Mouse (Mus musculus) T-cell, adult 2 months (primary cell): ENCODE results near the gene Dcaf17.
A peak's percentile ranks its signal among the peaks of the same experiment; 100 is the strongest.

Experiments used
- DNase-seq: peaks from one replicate; pipeline ENCODE4 v3.0.0; 2022; ENCODE audit warnings: low spot score

Gene Dcaf17

DNA sequence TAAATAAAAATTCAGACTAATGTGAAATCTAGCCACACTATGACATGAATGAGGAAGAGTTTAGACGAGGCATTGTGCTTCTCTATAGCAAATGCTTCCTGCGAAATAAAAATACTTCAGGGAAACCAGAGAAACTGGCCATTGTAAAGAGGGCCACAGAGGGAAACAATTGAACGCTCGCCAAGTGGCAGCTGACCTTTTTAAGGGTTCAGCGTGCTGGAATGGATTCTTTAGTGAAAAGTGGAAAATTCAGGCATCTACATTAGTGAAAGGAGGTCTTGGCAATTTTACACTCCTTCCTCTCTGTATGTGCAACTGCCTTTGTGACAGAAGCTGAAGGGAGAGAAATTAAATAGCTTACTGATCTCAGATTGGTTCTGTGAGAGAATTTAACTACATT is 66.3 kb downstream of the Dcaf17 start:
- no peak for DNase-seq

DNA sequence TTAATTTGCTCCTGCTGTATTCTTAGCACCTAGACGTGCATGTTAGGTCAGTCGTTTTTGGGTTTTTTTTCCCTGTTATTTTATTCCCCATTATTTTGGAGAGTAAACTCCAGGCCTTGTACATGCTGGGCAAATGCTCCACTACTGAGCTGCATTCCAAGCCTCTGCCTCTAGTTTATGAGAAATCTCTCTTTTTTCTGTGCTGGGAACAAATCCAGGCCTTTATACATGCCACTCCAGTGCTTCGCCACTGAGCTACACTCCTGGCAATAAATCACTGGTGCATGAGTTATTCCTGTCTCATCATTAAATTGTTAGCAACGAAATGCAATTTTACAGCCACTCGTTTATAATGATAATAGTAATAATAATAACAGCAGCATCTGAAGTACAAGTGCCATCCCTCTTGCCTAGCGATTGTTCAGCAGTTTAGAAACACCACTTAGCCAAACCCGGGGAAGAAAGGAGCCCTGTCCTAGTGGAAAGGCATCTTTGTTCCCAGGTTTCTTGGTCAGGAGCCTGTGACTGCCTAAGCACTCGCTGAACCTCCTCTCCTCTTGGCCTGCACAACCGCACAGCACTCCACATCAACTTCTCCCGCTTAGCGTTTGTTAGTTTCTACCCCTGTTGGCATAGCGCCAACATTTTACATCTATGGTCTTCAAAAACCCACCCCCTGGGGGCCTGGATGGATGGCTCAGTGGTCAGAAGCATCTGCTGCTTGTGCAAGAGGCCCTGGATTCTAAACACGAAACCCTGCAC is 67.3 kb downstream of the Dcaf17 start:
- no peak for DNase-seq

DNA sequence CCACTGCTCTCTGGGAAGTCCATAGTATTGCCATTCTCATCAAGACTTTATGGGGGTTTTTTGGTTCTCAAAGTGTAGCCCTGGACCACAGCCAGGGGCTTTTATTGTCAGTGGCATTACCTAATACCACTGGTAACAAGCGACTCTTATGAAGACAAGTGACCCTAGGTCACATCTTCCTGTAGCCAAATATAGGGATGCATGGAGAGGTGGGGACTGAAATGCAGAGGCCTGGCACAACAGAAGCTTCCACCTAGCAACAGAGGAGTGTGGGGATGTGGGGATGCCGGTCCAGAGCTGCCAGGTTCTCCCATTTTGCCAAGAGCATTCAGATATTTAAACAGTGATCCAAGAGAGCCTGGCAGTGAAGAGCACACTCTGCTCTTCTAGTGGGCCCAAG is 68.5 kb downstream of the Dcaf17 start:
- DNase-seq, result no peak

DNA sequence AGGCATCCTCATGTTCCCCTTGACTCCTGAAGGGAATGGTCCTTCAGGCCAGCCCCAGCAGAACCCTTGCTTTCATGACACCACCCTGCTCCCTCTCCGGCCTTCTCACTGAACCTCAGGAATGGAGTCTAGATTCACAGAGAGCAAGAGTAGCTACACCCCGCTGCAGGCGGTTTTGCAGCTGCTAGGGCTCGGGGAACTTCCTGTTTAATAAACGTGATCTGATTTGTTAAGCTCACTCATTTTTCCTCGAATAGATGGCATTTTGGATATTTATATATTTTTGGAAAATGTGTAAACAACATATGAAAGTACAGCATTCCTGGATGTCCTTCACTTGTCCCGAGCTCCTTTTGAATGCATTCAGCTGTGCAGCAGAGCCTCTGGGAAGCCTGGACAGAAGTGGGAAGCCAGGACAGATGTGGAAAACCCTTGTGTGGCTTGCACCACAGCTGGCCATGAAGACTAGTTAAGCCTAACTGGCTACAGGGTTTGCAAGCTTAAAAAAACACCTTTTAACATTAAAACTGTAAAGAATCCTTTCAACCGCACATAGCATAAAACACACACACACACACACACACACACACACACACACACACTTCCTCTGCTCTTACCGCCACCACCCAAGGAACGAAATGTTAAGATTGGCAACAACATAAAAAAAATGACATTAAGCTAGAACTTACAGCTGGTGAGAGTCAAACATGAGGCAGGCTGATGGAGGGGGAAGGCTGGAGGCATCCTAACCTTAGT is 72.8 kb downstream of the Dcaf17 start:
- peak; percentile 50 for DNase-seq

DNA sequence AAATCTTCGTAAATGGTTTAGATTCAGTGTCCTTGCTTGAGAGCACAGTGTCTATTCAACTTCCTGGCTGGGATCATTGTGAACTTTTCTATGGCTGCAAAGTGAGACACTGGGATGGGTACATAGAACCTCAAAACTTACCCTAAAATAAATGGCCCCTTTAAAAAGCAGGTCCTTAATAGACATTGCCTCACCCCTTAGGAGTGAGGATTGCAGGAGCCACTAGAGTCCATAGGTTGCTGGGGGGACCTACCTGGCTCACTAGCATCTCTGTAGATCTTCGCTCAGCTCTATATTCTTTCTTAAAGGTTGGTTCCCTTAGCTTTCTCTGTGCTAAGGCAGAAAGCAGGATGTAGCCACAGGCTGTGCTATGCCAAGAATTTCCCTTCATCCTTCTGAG is 75.2 kb downstream of the Dcaf17 start:
- DNase-seq, result no peak

DNA sequence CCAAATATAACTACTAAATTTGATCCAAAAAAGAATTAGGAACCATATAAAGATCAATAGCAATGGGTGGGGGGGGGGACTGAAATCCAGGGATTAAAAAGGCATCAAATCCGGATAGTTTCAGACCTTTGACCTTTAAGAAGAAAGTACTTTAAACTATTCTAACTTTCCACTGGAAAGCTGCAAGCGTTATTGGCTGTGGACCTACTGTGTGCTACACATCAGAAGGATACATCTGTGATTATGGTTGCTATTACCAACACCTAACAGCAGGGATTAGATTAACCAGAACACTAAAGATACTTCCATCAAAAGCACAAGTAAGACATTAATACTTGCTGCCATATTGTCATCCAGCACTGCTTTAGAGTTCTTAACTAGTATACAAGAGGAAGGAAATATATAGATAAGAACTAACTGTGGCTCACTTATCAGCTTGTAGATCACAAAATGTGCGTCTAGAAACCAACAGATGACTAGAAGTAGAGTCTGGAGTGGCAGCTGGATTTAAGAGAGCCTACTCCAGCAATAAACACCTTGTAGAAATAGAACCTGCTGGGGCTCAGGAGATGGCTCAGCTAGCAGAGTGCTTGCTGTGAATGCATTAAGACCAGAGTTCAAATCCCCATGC is 76.9 kb downstream of the Dcaf17 start:
- no peak for DNase-seq

DNA sequence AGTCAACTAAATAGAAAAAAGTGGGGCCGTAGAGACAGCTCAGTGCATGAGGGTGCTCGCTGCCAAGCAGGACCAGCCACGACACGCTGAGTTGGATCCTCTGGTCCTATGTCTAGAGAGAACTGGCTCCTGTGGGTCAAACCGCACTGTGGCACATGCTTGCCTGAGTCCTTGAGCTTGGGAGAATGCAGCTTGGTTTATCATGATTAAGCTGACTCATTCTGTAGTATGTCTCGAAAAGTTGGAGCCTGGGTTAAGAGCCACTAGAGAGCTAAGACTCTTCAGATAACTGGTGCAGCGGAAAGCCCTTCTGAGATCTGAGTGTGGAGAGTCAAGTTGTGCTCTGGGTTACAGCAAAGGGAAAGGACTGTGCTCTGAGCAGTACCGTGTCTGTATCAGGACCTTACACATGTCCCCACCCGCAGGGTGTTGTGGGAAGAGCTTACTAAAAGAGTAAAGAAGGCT is 78.9 kb downstream of the Dcaf17 start:
- no peak for DNase-seq

DNA sequence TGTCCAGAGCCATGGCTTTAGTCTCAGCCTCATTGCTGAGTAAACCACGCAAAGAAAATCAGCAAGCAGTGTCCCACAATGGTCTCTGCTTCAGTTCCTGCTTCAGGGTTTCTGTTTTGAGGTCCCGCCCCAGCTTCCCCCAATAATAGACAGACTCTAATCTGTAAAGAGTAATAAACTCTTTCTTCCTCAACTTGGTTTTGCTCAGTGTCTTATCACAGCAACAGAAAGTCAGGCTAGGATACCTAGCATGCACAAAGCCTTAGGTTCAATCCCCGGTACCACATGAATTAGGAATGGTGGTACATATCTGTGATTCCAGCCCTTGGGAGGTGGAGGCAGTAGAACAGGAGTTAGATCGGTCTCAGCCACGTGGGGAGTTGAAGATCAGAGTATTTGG is 79.7 kb downstream of the Dcaf17 start:
- DNase-seq, result no peak

DNA sequence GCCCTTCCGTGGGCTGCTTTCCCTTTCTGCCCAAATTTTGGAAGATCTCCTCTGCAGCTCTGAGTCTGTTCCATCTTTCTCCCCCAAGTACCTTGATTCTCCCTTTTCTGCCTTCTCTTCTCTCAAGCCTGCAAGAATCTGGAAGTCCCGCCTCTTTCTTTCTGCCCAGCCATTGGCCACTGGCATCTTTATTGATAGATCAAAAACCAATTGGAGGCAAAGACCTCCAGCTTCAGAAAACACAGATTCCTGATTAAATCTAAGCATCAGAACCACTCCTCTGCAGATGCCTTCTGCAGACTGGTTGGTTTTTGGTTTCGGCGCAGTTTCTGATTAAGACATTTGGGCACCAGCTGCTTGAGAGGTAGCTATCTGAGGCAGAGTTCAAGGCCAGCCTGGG is 85.5 kb downstream of the Dcaf17 start:
- no peak for DNase-seq

DNA sequence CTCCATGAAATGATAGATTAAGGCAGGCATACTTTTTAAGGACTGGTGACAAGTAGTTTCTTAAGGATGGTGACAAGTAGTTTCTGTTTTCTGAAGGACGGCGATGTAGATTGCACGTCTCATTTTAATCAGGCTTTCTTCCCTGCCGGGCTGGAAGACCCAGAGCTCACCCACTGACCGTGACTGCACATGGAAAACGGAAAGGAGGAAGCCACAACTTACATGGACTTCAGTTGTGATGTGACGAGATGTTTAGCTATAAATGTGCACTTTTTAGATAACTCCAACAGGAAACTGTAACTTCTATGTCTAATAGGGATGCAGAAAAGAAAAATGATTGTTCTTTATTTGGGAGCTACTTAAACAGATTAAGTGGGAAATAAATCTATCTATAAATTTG is 87.3 kb downstream of the Dcaf17 start:
- DNase-seq, result no peak

DNA sequence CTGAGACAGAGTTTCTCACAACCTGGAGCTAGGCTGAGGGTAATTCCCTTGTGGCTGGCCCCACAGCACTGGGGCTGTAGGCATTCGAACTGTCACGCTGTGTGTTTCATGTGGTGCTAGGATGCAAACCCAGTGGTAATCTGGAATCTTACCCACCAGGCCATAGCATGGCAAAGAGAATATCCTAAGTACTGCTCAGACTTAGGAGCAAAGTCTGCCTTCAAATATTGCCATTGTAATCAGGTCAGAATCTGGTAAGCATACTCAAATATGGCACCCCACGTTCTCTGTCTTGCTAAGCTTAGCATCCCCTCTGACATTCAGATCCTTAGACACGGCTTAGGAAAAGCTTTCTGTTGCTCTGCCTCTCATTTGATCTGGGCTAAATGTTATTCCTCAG is 90.7 kb downstream of the Dcaf17 start:
- DNase-seq, result no peak

DNA sequence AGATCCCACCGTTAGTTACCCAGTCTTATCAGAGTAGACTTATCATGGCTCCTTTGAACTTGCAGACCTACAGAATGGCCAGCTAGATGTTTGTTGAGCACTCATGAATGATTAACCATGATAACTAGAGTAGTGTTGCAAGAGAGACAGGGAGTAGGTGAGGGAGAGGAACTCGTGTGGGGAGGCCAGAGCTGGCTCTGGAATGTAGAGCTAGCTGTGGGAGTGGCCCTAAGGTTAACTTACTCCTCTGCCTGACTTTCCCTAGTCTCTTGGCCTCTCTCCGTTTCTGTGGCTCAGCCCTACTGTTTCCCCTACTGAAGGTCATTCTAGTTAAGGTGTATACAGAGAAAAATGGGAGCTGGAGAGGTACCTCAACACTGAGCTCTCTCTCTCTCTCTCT is 91.1 kb downstream of the Dcaf17 start:
- no peak for DNase-seq

DNA sequence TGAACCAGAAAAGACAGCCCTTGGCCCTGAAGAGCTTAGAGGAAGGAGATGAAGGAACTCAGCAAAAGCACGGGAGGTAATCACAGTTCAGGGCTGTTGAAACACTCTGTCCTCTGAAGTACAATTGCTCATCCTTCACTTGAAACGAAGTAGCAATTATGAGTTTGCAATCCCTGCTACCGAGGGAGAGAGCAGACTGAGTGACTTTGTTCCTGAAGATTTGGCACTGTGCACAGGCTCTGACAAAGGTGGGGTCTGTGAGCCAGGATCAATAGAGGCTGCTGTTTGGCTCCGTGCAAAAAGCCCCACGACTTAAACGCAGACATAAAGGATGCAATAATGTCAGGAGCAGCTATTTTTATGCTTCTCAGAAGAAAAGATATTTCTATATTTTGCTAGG is 92.7 kb downstream of the Dcaf17 start:
- no peak for DNase-seq
